Comparison of ENCODE assay signal across 12 mouse cellular contexts in genomic region chr5:120844713-120845112, GRCm38 (mm10). TPM values are rescaled to one million over a fixed set of nuclear protein-coding genes. Genes with fewer than 3 reads are reported as not detected.
A peak's percentile ranks its signal among the peaks of the same experiment; 100 is the strongest.
DNase-seq lines count a peak whose midpoint lies in the region; ATAC-seq and TF ChIP-seq lines count a peak whose summit lies in the region.
"Had no signal": no experiment of that assay in that cellular context is flagged by ENCODE, and none has a peak within 500 bp of the region (broad histone marks: within the 10 kb centered on the region; RNA-seq: fewer than 3 reads in every experiment).

No protein-coding gene starts in this region.

- H3K9me3 ChIP-seq in stomach, postnatal 0 days (ENCODE audit: control insufficient read depth, low read length) = no peaks in the 10 kb centered on the region
- H3K9me3 ChIP-seq: limb, embryonic 12.5 days had no signal

- TF ChIP-seq EP300 in stomach, postnatal 0 days (optimal IDR thresholded peaks at IDR 0.05) = no peak

- intact Hi-C loops in gastrocnemius, adult 2 months (cut with DNase I) = no loop called here

- TF ChIP-seq CTCF in gastrocnemius, adult 2 months (IDR thresholded peaks at IDR 0.05) = no peak
- no peak for TF ChIP-seq CTCF in stomach, postnatal 0 days (IDR thresholded peaks at IDR 0.05; ENCODE audit: low read depth)

- 49% methylated on average over 3 of the region's 3 CpGs for WGBS in stomach, postnatal 0 days

- H3K4me1 ChIP-seq in stomach, postnatal 0 days (replicated peaks; ENCODE audit: control insufficient read depth, insufficient read depth) = no peaks in the 10 kb centered on the region
- H3K4me1 ChIP-seq: limb, embryonic 12.5 days had no signal

- peak; percentile 53; the same call in 1 of the 2 replicates for ATAC-seq in stomach, postnatal 0 days (ENCODE audit: low FRiP score, low TSS enrichment)

- H3K4me2 ChIP-seq in stomach, postnatal 0 days (replicated peaks; ENCODE audit: low read depth) = no peak overlapping the region
- H3K4me2 ChIP-seq: limb, embryonic 12.5 days had no signal

- no peaks in the 10 kb centered on the region for H3K27me3 ChIP-seq in stomach, postnatal 0 days (ENCODE audit: control insufficient read depth, insufficient read depth, low read length)
- H3K27me3 ChIP-seq: limb, embryonic 12.5 days had no signal

- H3K9ac ChIP-seq in stomach, postnatal 0 days (ENCODE audit: low read length) = no peak overlapping the region
- H3K9ac ChIP-seq: limb, embryonic 12.5 days had no signal

- peak; percentile 24 for DNase-seq in gastrocnemius, adult 2 months
- DNase-seq in gastrocnemius, adult 8-10 months (ENCODE audit: low spot score in 2 of 2) = no peak
- DNase-seq in ovary, postnatal 36 days (ENCODE audit: low spot score) = peak; percentile 16
- no peak for DNase-seq in ovary, postnatal 14 days (ENCODE audit: low spot score)
- DNase-seq in fat pad, adult 2 months (ENCODE audit: extremely low read depth, low read depth, low spot score) = peak; percentile 97
- peak; percentile 40 for DNase-seq in stomach, postnatal 0 days (ENCODE audit: low spot score)
- no peak for DNase-seq in MN1 (ENCODE audit: low spot score)
- no peak for DNase-seq in left cerebral cortex, adult 8-10 months (ENCODE audit: low spot score in 2 of 2)

- no peaks in the 10 kb centered on the region for H3K36me3 ChIP-seq in stomach, postnatal 0 days (ENCODE audit: control insufficient read depth, insufficient read depth, low read length)
- H3K36me3 ChIP-seq: limb, embryonic 12.5 days had no signal

- no peak overlapping the region for H3K4me3 ChIP-seq in gastrocnemius, adult 2 months
- no peak overlapping the region for H3K4me3 ChIP-seq in stomach, postnatal 0 days (ENCODE audit: low read depth, low read length)
- H3K4me3 ChIP-seq: limb, embryonic 12.5 days had no signal

- H3K27ac ChIP-seq in gastrocnemius, adult 2 months = no peak overlapping the region
- H3K27ac ChIP-seq in stomach, postnatal 0 days (replicated peaks) = 0 out of 2 replicates have a peak overlapping the region, but pooled peaks have one; percentile 49
- H3K27ac ChIP-seq: limb, embryonic 12.5 days had no signal

RNA-seq across cellular contexts. Expression of gene Oas1f, which starts 2.5 kb away (rescaled TPM):
- not detected for total RNA-seq in gastrocnemius, adult 2 months (2021)
- not detected for total RNA-seq in gastrocnemius, adult 8-10 months (2022)
- not detected in 2 replicates for polyA plus RNA-seq in stomach, postnatal 0 days (2015; fragmentation: Nextera tagmentation; extraction: Ambion mirVana)
- not detected for total RNA-seq in left cerebral cortex, adult 8-10 months (2022)
- polyA plus RNA-seq: cerebellum, adult 2 months; heart, embryonic 14.5 days; limb, embryonic 12.5 days had no signal

RNA-seq across cellular contexts. Expression of gene Oas1h, which starts 16.5 kb away (rescaled TPM):
- not detected for total RNA-seq in gastrocnemius, adult 2 months (2021)
- total RNA-seq in gastrocnemius, adult 8-10 months (2022) = not detected
- polyA plus RNA-seq in stomach, postnatal 0 days (2015; fragmentation: Nextera tagmentation; extraction: Ambion mirVana) = not detected in 2 replicates
- not detected for total RNA-seq in left cerebral cortex, adult 8-10 months (2022)
- total RNA-seq: ES-E14 had no signal
- polyA plus RNA-seq: cerebellum, adult 2 months; heart, embryonic 14.5 days; limb, embryonic 12.5 days had no signal

RNA-seq across cellular contexts. Expression of gene Oas1c, which starts 32.4 kb away (rescaled TPM):
- under 1 TPM; 0.17 to 0.28 TPM for total RNA-seq in gastrocnemius, adult 2 months (2021)
- total RNA-seq in gastrocnemius, adult 8-10 months (2022) = under 1 TPM in 2 of 4 experiments, not detected in 2; 0.21 to 0.27 TPM
- 1.1 and 1.2 TPM in 2 replicates for polyA plus RNA-seq in stomach, postnatal 0 days (2015; fragmentation: Nextera tagmentation; extraction: Ambion mirVana)
- 1 to 10 TPM in 3 of 4 experiments, under 1 TPM in 1; 0.46 to 1.9 (median 1.5) TPM for total RNA-seq in left cerebral cortex, adult 8-10 months (2022)

RNA-seq across cellular contexts. Expression of gene Oas1g, which starts 42.7 kb away (rescaled TPM):
- total RNA-seq in gastrocnemius, adult 2 months (2021) = under 1 TPM in 1 of 2 experiments, not detected in 1; 0.14 TPM
- not detected for total RNA-seq in gastrocnemius, adult 8-10 months (2022)
- polyA plus RNA-seq in stomach, postnatal 0 days (2015; fragmentation: Nextera tagmentation; extraction: Ambion mirVana) = 4.7 and 5.1 TPM in 2 replicates
- total RNA-seq in left cerebral cortex, adult 8-10 months (2022) = 1 to 10 TPM in 1 of 4 experiments, under 1 TPM in 1, not detected in 2; 0.27 to 1.4 TPM

RNA-seq across cellular contexts. Expression of gene Oas1e, which starts 49.4 kb away (rescaled TPM):
- not detected for total RNA-seq in gastrocnemius, adult 2 months (2021)
- not detected for total RNA-seq in gastrocnemius, adult 8-10 months (2022)
- not detected in 2 replicates for polyA plus RNA-seq in stomach, postnatal 0 days (2015; fragmentation: Nextera tagmentation; extraction: Ambion mirVana)
- not detected for total RNA-seq in left cerebral cortex, adult 8-10 months (2022)
- polyA plus RNA-seq: cerebellum, adult 2 months; heart, embryonic 14.5 days; limb, embryonic 12.5 days had no signal

Comparison
In these comparisons a context has a peak if more than half of its experiments do, and no peak if none do; other contexts are left out.
1. DNase-seq: peak in gastrocnemius, adult 2 months (single experiment), ovary, postnatal 36 days (single experiment), fat pad, adult 2 months (single experiment) and stomach, postnatal 0 days (single experiment); none in gastrocnemius, adult 8-10 months (0 of 2), ovary, postnatal 14 days (single experiment), MN1 (single experiment) and left cerebral cortex, adult 8-10 months (0 of 2).